Mouse (Mus musculus) midbrain, embryonic 11.5 days (tissue): ENCODE measurements around the gene Parg. TPM values are rescaled to one million over a fixed set of nuclear protein-coding genes. Genes with fewer than 3 reads are reported as not detected.
A peak's percentile ranks its signal among the peaks of the same experiment; 100 is the strongest.

ENCODE experiments used
- ATAC-seq: fragments of 200-750 bp; cut with Nextera tagmentation; 2 replicates; pipeline ENCODE4 v1.8.0; 2017; ENCODE audit warnings: moderate TSS enrichment, moderate library complexity; ENCODE audit not compliant: low FRiP score
- DNase-seq: peaks from one replicate; pipeline ENCODE4 v3.0.0; 2015; ENCODE audit warnings: low spot score; ENCODE audit errors: missing footprints
- H3K27ac ChIP-seq: fragments of 300-500 bp; sonication (generic); 2 replicates; pipeline ENCODE4 v1.5.1; 2014; ENCODE audit warnings: low read depth, low read length
- H3K27me3 ChIP-seq: fragments of 300-500 bp; sonication (generic); 2 replicates; pipeline ENCODE4 v1.6.1; 2014; ENCODE audit warnings: mild to moderate bottlenecking, low read length, moderate library complexity, mixed read lengths; ENCODE audit not compliant: control insufficient read depth, insufficient read depth
- H3K36me3 ChIP-seq: fragments of 300-500 bp; sonication (generic); 2 replicates; pipeline ENCODE4 v1.6.1; 2014; ENCODE audit warnings: mild to moderate bottlenecking, low read length, moderate library complexity, mixed read lengths; ENCODE audit not compliant: control insufficient read depth, insufficient read depth
- H3K4me1 ChIP-seq: fragments of 300-500 bp; sonication (generic); 2 replicates; pipeline ENCODE4 v1.6.1; 2014; ENCODE audit warnings: low read length; ENCODE audit not compliant: control insufficient read depth, insufficient read depth
- H3K4me2 ChIP-seq: fragments of 300-500 bp; sonication (generic); 2 replicates; pipeline ENCODE4 v1.6.1; 2014; ENCODE audit warnings: mild to moderate bottlenecking, moderate library complexity
- H3K4me3 ChIP-seq: fragments of 300-500 bp; sonication (generic); 2 replicates; pipeline ENCODE4 v1.5.1; 2014; ENCODE audit warnings: low read depth, low read length
- H3K9ac ChIP-seq: fragments of 300-500 bp; sonication (generic); 2 replicates; pipeline ENCODE4 v1.6.1; 2014; ENCODE audit warnings: low read length
- H3K9me3 ChIP-seq: fragments of 300-500 bp; sonication (generic); 2 replicates; pipeline ENCODE4 v1.6.1; 2016; ENCODE audit warnings: low read length; ENCODE audit not compliant: control insufficient read depth
- WGBS: fragments of 180-500 bp; shearing (Covaris S2); extraction: QIAGEN DNeasy Blood & Tissue Kit; methylation state at CpG from one replicate; pipeline ENCODE4 v1.1.7; 2014; 5-methylcytosine and 5-hydroxymethylcytosine counted together
- polyA plus RNA-seq: library from polyadenylated mRNA; unstranded; fragments of >200 nt; fragmentation: Nextera tagmentation; extraction: Ambion mirVana; gene quantifications from 2 replicates; pipeline ENCODE4 v1.2.1, GENCODE M21; 2014

The Parg gene
- polyA plus RNA-seq, 1 experiment from 2014 or later: 66.1 TPM

GRCm38 (mm10) chr14:32162231-32162630, 39.5 kb upstream of the Parg start:
- Histone ChIP-seq H3K36me3 (no peaks in the 10 kb centered on the region), H3K4me2 (no peak overlapping the region), H3K4me3 (no peak overlapping the region), H3K9me3 (no peaks in the 10 kb centered on the region), H3K4me1 (peaks cover 17% of the 10 kb centered on the region), H3K27ac (no peak overlapping the region), H3K27me3 (no peaks in the 10 kb centered on the region), H3K9ac (no peak overlapping the region)
- WGBS: 93% methylated on average over 5 of the region's 5 CpGs
- ATAC-seq (no peak), DNase-seq (peak; percentile 66)

DNA sequence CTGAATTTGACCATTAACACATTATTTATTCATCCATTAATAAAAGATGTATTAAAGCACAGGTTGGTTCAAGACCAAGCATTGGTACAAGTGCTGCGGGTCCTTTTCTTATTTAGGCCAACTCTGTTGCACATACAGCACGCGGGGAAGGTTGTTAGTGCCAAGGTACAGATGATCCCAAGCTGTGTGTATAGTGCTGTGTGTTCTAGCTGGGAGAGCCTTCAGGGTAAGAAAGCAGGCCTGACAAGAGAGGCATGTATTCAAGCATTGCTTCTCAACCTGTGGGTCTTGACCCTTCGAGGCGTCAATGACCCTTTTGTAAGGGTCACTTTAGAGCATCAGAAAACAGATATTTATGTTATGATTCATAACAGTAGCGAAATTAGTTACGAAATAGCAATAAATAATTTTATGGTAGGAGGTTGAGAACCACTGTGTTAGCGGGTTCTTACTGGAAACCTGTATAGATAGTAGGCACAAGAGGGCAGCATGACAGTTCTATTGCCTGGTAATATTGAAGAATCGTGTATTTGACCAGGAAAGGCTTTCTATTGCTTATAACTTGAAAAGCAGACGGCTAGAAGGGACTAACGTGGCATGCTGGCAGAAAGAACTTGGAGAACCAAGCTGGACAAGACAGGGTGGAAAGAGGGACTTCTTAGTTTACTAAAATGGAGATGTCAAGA, 38.4 kb upstream of the Parg start:
- H3K4me3 ChIP-seq: no peak overlapping the region
- H3K4me2 ChIP-seq: no peak overlapping the region
- H3K27ac ChIP-seq: no peak overlapping the region
- H3K4me1 ChIP-seq: peaks cover 17% of the 10 kb centered on the region
- no peak overlapping the region for H3K9ac ChIP-seq
- H3K36me3 ChIP-seq: no peaks in the 10 kb centered on the region
- DNase-seq: no peak
- ATAC-seq: no peak
- H3K9me3 ChIP-seq: no peaks in the 10 kb centered on the region
- no peaks in the 10 kb centered on the region for H3K27me3 ChIP-seq
- WGBS: 93% methylated on average over 11 of the region's 11 CpGs

- Histone ChIP-seq H3K4me1 (peaks cover 17% of the 10 kb centered on the region), H3K27ac (no peak overlapping the region), H3K9me3 (no peaks in the 10 kb centered on the region), H3K9ac (no peak overlapping the region), H3K36me3 (no peaks in the 10 kb centered on the region), H3K4me2 (no peak overlapping the region), H3K27me3 (no peaks in the 10 kb centered on the region), H3K4me3 (no peak overlapping the region)
- 87% methylated on average over 8 of the region's 8 CpGs for WGBS
- DNase-seq (peak; percentile 79), ATAC-seq (no peak)
Measured at GRCm38 (mm10) chr14:32164173-32165051, 37.3 kb upstream of the Parg start.

DNA sequence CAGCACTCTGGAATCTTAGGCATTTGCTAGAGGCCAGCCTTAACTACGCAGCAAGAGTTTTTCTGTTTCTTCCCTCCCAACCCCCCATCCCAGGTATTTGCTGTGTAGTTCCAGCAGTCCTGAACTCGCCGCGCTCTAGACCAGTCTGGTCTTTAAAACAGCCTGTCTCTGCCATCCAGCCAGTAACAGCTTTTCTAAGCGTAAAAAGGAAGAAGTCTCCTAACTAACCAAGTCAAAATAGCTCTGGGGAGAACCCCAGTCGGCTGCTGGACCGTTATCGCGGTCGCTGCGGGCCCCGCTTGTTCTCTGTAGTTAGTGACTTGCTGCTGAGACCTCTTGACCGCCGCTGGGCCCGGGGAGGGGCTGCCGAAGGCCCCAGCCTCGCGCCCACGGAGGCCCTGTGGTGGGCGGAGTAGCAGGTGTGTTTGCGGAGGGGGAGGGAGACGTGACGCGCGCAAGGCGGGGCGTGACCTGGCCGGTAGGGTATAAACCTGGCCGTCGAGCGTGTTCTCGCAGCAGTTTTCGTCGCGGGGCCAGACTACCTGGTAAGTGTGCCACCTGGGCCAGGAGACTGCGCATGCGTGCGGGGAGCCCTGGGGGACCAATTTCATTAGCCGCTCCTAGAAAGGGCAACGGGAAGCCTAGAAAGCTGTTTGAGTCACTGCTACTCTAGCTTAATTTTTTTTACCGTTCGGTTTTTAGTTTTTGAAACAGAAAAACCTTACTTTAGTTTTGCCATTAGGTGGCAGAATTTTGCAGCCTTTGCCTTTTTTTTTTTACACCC, 36.3 kb upstream of the Parg start:
- Histone ChIP-seq H3K36me3 (no peaks in the 10 kb centered on the region), H3K4me1 (peaks cover 14% of the 10 kb centered on the region), H3K9ac (peak overlapping the region; percentile 65), H3K4me2 (peak overlapping the region; percentile 96), H3K27me3 (no peaks in the 10 kb centered on the region), H3K27ac (no peak overlapping the region), H3K4me3 (peak overlapping the region; percentile 43), H3K9me3 (no peaks in the 10 kb centered on the region)
- peak; percentile 35; the same call in 1 of the 2 replicates for ATAC-seq
- DNase-seq: peak; percentile 95
- 2% methylated on average over 42 of the region's 42 CpGs for WGBS

DNA sequence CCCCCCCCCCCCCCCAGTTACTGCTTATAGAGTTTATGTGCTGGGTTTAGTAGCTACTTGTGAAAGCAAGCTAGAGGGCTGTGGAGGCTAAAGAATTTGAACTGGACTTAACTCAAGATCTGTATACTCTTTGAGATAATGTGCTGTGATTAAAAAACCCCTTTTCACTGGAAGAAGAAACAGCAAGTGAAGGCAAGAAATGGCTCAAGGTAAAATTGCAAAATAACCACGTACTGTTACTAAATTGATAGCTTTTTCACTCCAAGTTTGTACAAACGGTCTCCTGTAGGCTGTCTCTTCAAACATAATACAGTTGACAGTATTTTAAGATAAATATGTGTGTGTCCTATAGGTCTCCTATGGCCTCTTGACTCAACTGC, 35.7 kb upstream of the Parg start:
- Histone ChIP-seq H3K36me3 (no peaks in the 10 kb centered on the region), H3K27me3 (no peaks in the 10 kb centered on the region), H3K9ac (no peak overlapping the region), H3K27ac (no peak overlapping the region), H3K9me3 (no peaks in the 10 kb centered on the region), H3K4me3 (peak overlapping the region; percentile 43; the same call in 1 of the 2 replicates), H3K4me1 (peaks cover 9% of the 10 kb centered on the region), H3K4me2 (peak overlapping the region; percentile 96)
- ATAC-seq (no peak), DNase-seq (peak; percentile 82)
- WGBS: 80% methylated on average over 2 of the region's 2 CpGs

- H3K36me3 ChIP-seq: no peaks in the 10 kb centered on the region
- peaks cover 8% of the 10 kb centered on the region for H3K4me1 ChIP-seq
- peak; percentile 65 for DNase-seq
- no peaks in the 10 kb centered on the region for H3K9me3 ChIP-seq
- no peaks in the 10 kb centered on the region for H3K27me3 ChIP-seq
- no peak for ATAC-seq
- H3K4me3 ChIP-seq: no peak overlapping the region
- no peak overlapping the region for H3K27ac ChIP-seq
- H3K4me2 ChIP-seq: no peak overlapping the region
- WGBS: 96% methylated on average over 1 of the region's 1 CpGs
- no peak overlapping the region for H3K9ac ChIP-seq
Measured at GRCm38 (mm10) chr14:32166840-32167239, 34.9 kb upstream of the Parg start.

- no peak overlapping the region for H3K4me2 ChIP-seq
- H3K4me3 ChIP-seq: no peak overlapping the region
- ATAC-seq (no peak), DNase-seq (no peak)
- H3K36me3 ChIP-seq: no peaks in the 10 kb centered on the region
- 88% methylated on average over 5 of the region's 5 CpGs for WGBS
- H3K4me1 ChIP-seq: peaks cover 8% of the 10 kb centered on the region
- no peak overlapping the region for H3K9ac ChIP-seq
- no peak overlapping the region for H3K27ac ChIP-seq
- H3K9me3 ChIP-seq: no peaks in the 10 kb centered on the region
- H3K27me3 ChIP-seq: no peaks in the 10 kb centered on the region
Measured at GRCm38 (mm10) chr14:32167326-32167725, 34.4 kb upstream of the Parg start.

GRCm38 (mm10) chr14:32168653-32169231, 33.0 kb upstream of the Parg start:
- Histone ChIP-seq H3K4me3 (no peak overlapping the region), H3K36me3 (no peaks in the 10 kb centered on the region), H3K9ac (no peak overlapping the region), H3K27ac (no peak overlapping the region), H3K9me3 (no peaks in the 10 kb centered on the region), H3K27me3 (no peaks in the 10 kb centered on the region), H3K4me2 (no peak overlapping the region), H3K4me1 (peaks cover 8% of the 10 kb centered on the region)
- WGBS: 75% methylated on average over 3 of the region's 3 CpGs
- ATAC-seq (no peak), DNase-seq (peak; percentile 75)
